In genomic region chr7:19564455-19564854, GRCm38 (mm10) we compare ENCODE assay signal across 12 mouse cellular contexts. TPM values are rescaled to one million over a fixed set of nuclear protein-coding genes. Genes with fewer than 3 reads are reported as not detected.
DNase-seq lines count a peak whose midpoint lies in the region; ATAC-seq and TF ChIP-seq lines count a peak whose summit lies in the region.
"Had no signal": no experiment of that assay in that cellular context is flagged by ENCODE, and none has a peak within 500 bp of the region (broad histone marks: within the 10 kb centered on the region; RNA-seq: fewer than 3 reads in every experiment).

No protein-coding gene starts in this region.

- peaks cover 3% of the 10 kb centered on the region; the same call in 1 of the 2 replicates for H3K9me3 ChIP-seq in heart, embryonic 11.5 days (replicated peaks; ENCODE audit: control insufficient read depth, low read length)
- H3K9me3 ChIP-seq: embryonic facial prominence, embryonic 15.5 days had no signal

- no peak for TF ChIP-seq POLR2A in bone marrow, adult 2 months (IDR thresholded peaks at IDR 0.05; ENCODE audit: borderline replicate concordance, control insufficient read depth, low read depth, low read length)
- no peak for TF ChIP-seq POLR2A in small intestine, adult 2 months (IDR thresholded peaks at IDR 0.05; ENCODE audit: low read depth, low read length)

- H3K4me2 ChIP-seq in heart, embryonic 11.5 days, result no peak overlapping the region
- H3K4me2 ChIP-seq: embryonic facial prominence, embryonic 15.5 days had no signal

- peaks cover 25% of the 10 kb centered on the region for H3K36me3 ChIP-seq in heart, embryonic 11.5 days (ENCODE audit: control insufficient read depth, insufficient read depth, low read length)
- H3K36me3 ChIP-seq in small intestine, adult 2 months (ENCODE audit: control insufficient read depth, insufficient read depth, low read length), result peaks cover 12% of the 10 kb centered on the region

- H3K27me3 ChIP-seq in heart, embryonic 11.5 days (ENCODE audit: control insufficient read depth, insufficient read depth, low read length), result no peaks in the 10 kb centered on the region
- H3K27me3 ChIP-seq in small intestine, adult 2 months (ENCODE audit: control insufficient read depth, insufficient read depth, low read length), result no peaks in the 10 kb centered on the region
- H3K27me3 ChIP-seq: embryonic facial prominence, embryonic 15.5 days had no signal

- peak overlapping the region; percentile 62; the same call in 1 of the 2 replicates for H3K27ac ChIP-seq in heart, embryonic 11.5 days (ENCODE audit: low read depth, low read length)
- peak overlapping the region; percentile 60 for H3K27ac ChIP-seq in bone marrow, adult 2 months (ENCODE audit: control insufficient read depth, insufficient read depth, low read depth, low read length, poor library complexity)
- no peak overlapping the region for H3K27ac ChIP-seq in small intestine, adult 2 months (ENCODE audit: insufficient read depth, low read depth, low read length)

- no peak overlapping the region for H3K9ac ChIP-seq in heart, embryonic 11.5 days (ENCODE audit: low read depth, low read length)
- H3K9ac ChIP-seq: embryonic facial prominence, embryonic 15.5 days had no signal

- no peak for ATAC-seq in heart, embryonic 11.5 days (replicated peaks; ENCODE audit: insufficient number of reproducible peaks, low FRiP score, low TSS enrichment)

- 87% methylated on average over 4 of the region's 4 CpGs for WGBS in heart, embryonic 11.5 days (ENCODE audit: insufficient replicate concordance)
- WGBS in bone marrow, adult 2 months, result 91% methylated on average over 4 of the region's 4 CpGs
- WGBS in small intestine, adult 2 months, result 92% methylated on average over 4 of the region's 4 CpGs

- DNase-seq in heart, postnatal 14 days, result no peak
- DNase-seq in spleen, postnatal 10 days (ENCODE audit: low spot score in 2 of 2), result peak; percentile 34 to 56
- no peak for DNase-seq in spleen, adult 12 weeks (ENCODE audit: low spot score)
- no peak for DNase-seq in retina, embryonic 14.5 days (ENCODE audit: low spot score)
- DNase-seq in spleen, postnatal 36 days (ENCODE audit: low spot score in 2 of 2), result no peak
- DNase-seq: cerebellum, adult 11 months; gastrocnemius, postnatal 25 days had no signal

- H3K4me3 ChIP-seq in heart, embryonic 11.5 days (ENCODE audit: low read depth, low read length), result no peak overlapping the region
- H3K4me3 ChIP-seq in bone marrow, adult 2 months (replicated peaks; ENCODE audit: control insufficient read depth, low read depth, low read length), result no peak overlapping the region
- no peak overlapping the region for H3K4me3 ChIP-seq in small intestine, adult 2 months (ENCODE audit: low read depth, low read length)
- H3K4me3 ChIP-seq: embryonic facial prominence, embryonic 15.5 days had no signal

- intact Hi-C loops in heart, postnatal 14 days (cut with DNase I), result no loop called here

- peaks cover 24% of the 10 kb centered on the region for H3K4me1 ChIP-seq in heart, embryonic 11.5 days (ENCODE audit: control insufficient read depth, insufficient read depth, low read length)
- peaks cover 6% of the 10 kb centered on the region; the same call in 1 of the 2 replicates for H3K4me1 ChIP-seq in bone marrow, adult 2 months (ENCODE audit: control insufficient read depth, insufficient read depth, low read length)
- H3K4me1 ChIP-seq in small intestine, adult 2 months (ENCODE audit: control insufficient read depth, insufficient read depth, insufficient read length, low read length), result peaks cover 15% of the 10 kb centered on the region

- peak; percentile 35; the same call in 1 of the 2 replicates for TF ChIP-seq CTCF in bone marrow, adult 2 months (IDR thresholded peaks at IDR 0.05; ENCODE audit: control insufficient read depth, insufficient read depth, low read length)
- TF ChIP-seq CTCF in small intestine, adult 2 months (IDR thresholded peaks at IDR 0.05; ENCODE audit: extremely low read depth, insufficient read length, insufficient replicate concordance, low read depth, low read length), result peak; percentile 25; the same call in 1 of the 2 replicates

RNA-seq across cellular contexts. Expression of gene Ppp1r37, which starts 1.6 kb away (rescaled TPM):
- polyA plus RNA-seq in heart, embryonic 11.5 days (2014; fragmentation: Nextera tagmentation; extraction: Ambion mirVana), result 2.3 and 5.2 TPM in 2 replicates
- total RNA-seq in heart, postnatal 14 days (2021), result 10 to 100 TPM; 41.3 to 41.5 TPM
- 71.6 and 93.5 TPM in 2 replicates for polyA plus RNA-seq in bone marrow, adult 2 months (2011; ENCODE audit: insufficient read depth, insufficient read length, low replicate concordance, missing spikeins)
- polyA plus RNA-seq in small intestine, adult 2 months (2012; rRNA removed), result 57.9 and 115 TPM in 2 replicates

RNA-seq across cellular contexts. Expression of gene Zfp296, which starts 12.6 kb away (rescaled TPM):
- polyA plus RNA-seq in heart, embryonic 11.5 days (2014; fragmentation: Nextera tagmentation; extraction: Ambion mirVana), result 0.30 TPM in 1 of 2 replicates, not detected in the other
- total RNA-seq in heart, postnatal 14 days (2021), result under 1 TPM; 0.20 to 0.36 TPM
- polyA plus RNA-seq in bone marrow, adult 2 months (2011; ENCODE audit: insufficient read depth, insufficient read length, low replicate concordance, missing spikeins), result 2.8 and 3.0 TPM in 2 replicates
- 3.0 and 3.7 TPM in 2 replicates for polyA plus RNA-seq in small intestine, adult 2 months (2012; rRNA removed)
- total RNA-seq: layer of hippocampus, postnatal 10 days had no signal

RNA-seq across cellular contexts. Expression of gene Gemin7, which starts 12.9 kb away (rescaled TPM):
- 141 and 157 TPM in 2 replicates for polyA plus RNA-seq in heart, embryonic 11.5 days (2014; fragmentation: Nextera tagmentation; extraction: Ambion mirVana)
- 10 to 100 TPM; 45.6 to 49.8 TPM for total RNA-seq in heart, postnatal 14 days (2021)
- 52.9 and 74.3 TPM in 2 replicates for polyA plus RNA-seq in bone marrow, adult 2 months (2011; ENCODE audit: insufficient read depth, insufficient read length, low replicate concordance, missing spikeins)
- polyA plus RNA-seq in small intestine, adult 2 months (2012; rRNA removed), result 85.5 and 146 TPM in 2 replicates

RNA-seq across cellular contexts. Expression of gene Clasrp, which starts 39.8 kb away (rescaled TPM):
- 33.2 and 34.3 TPM in 2 replicates for polyA plus RNA-seq in heart, embryonic 11.5 days (2014; fragmentation: Nextera tagmentation; extraction: Ambion mirVana)
- total RNA-seq in heart, postnatal 14 days (2021), result 10 to 100 TPM; 21.5 to 22.6 TPM
- 64.7 and 98.2 TPM in 2 replicates for polyA plus RNA-seq in bone marrow, adult 2 months (2011; ENCODE audit: insufficient read depth, insufficient read length, low replicate concordance, missing spikeins)
- 91.6 and 184 TPM in 2 replicates for polyA plus RNA-seq in small intestine, adult 2 months (2012; rRNA removed)

RNA-seq across cellular contexts. Expression of gene Nkpd1, which starts 46.8 kb away (rescaled TPM):
- polyA plus RNA-seq in heart, embryonic 11.5 days (2014; fragmentation: Nextera tagmentation; extraction: Ambion mirVana), result 0.15 TPM in 1 of 2 replicates, not detected in the other
- total RNA-seq in heart, postnatal 14 days (2021), result not detected
- polyA plus RNA-seq in bone marrow, adult 2 months (2011; ENCODE audit: insufficient read depth, insufficient read length, low replicate concordance, missing spikeins), result not detected in 2 replicates
- polyA plus RNA-seq in small intestine, adult 2 months (2012; rRNA removed), result 0.23 and 0.43 TPM in 2 replicates
- total RNA-seq: gastrocnemius, postnatal 25 days had no signal

Comparison
In these comparisons a context has a peak if more than half of its experiments do, and no peak if none do; other contexts are left out.
1. DNase-seq: peak in spleen, postnatal 10 days (2 of 2); none in heart, postnatal 14 days (0 of 2), spleen, adult 12 weeks (single experiment), retina, embryonic 14.5 days (single experiment) and spleen, postnatal 36 days (0 of 2).